Mouse (Mus musculus) adrenal gland, adult (tissue): Measurements from ENCODE around the gene Batf3.

Source experiments
- DNase-seq, 2 experiments: peaks; one replicate each; pipeline ENCODE4 v3.0.0; 2022 to 2023; ENCODE audit warnings: low spot score in 1 of 2; ENCODE audit not compliant: inconsistent age in 2 of 2

The Batf3 gene

GRCm38 (mm10) chr1:191086304-191086878 is 11.3 kb upstream of the Batf3 start:
- DNase-seq = no peak

- DNase-seq = no peak
Measured at GRCm38 (mm10) chr1:191086960-191087359, 10.7 kb upstream of the Batf3 start.

GRCm38 (mm10) chr1:191087955-191088354 is 9.7 kb upstream of the Batf3 start:
- no peak for DNase-seq

GRCm38 (mm10) chr1:191089355-191089754 is 8.3 kb upstream of the Batf3 start:
- no peak for DNase-seq

GRCm38 (mm10) chr1:191092050-191092449 is 5.6 kb upstream of the Batf3 start:
- no peak for DNase-seq

- DNase-seq = no peak
Measured at GRCm38 (mm10) chr1:191093578-191093977, 4.1 kb upstream of the Batf3 start.

GRCm38 (mm10) chr1:191095019-191095418 is 2.6 kb upstream of the Batf3 start:
- DNase-seq = no peak

GRCm38 (mm10) chr1:191096871-191097681 is 571 bp upstream of the Batf3 start:
- DNase-seq = peak in 1 of 2 experiments; percentile 36

- DNase-seq = no peak
Measured at GRCm38 (mm10) chr1:191099114-191099513, 1.5 kb downstream of the Batf3 start.

- peak in 1 of 2 experiments; percentile 56 for DNase-seq
Measured at GRCm38 (mm10) chr1:191099772-191100291, 2.2 kb downstream of the Batf3 start.

GRCm38 (mm10) chr1:191102730-191103370 is 5.2 kb downstream of the Batf3 start:
- no peak for DNase-seq

GRCm38 (mm10) chr1:191105246-191105645 is 7.6 kb downstream of the Batf3 start:
- DNase-seq = no peak

GRCm38 (mm10) chr1:191107306-191107705 is 9.7 kb downstream of the Batf3 start:
- DNase-seq = no peak

- DNase-seq = no peak
Measured at GRCm38 (mm10) chr1:191109907-191110306, 12.3 kb downstream of the Batf3 start.

GRCm38 (mm10) chr1:191111146-191111545 is 13.5 kb downstream of the Batf3 start:
- DNase-seq = no peak

- no peak for DNase-seq
Measured at GRCm38 (mm10) chr1:191114868-191115267, 17.2 kb downstream of the Batf3 start.

GRCm38 (mm10) chr1:191115514-191116238 is 18.0 kb downstream of the Batf3 start:
- peak in 1 of 2 experiments; percentile 24 for DNase-seq

GRCm38 (mm10) chr1:191122744-191123143 is 25.1 kb downstream of the Batf3 start:
- no peak for DNase-seq

- DNase-seq = no peak
Measured at GRCm38 (mm10) chr1:191123696-191124095, 26.0 kb downstream of the Batf3 start.

GRCm38 (mm10) chr1:191124288-191124687 is 26.6 kb downstream of the Batf3 start:
- DNase-seq = no peak
